In the genomic region with DNA sequence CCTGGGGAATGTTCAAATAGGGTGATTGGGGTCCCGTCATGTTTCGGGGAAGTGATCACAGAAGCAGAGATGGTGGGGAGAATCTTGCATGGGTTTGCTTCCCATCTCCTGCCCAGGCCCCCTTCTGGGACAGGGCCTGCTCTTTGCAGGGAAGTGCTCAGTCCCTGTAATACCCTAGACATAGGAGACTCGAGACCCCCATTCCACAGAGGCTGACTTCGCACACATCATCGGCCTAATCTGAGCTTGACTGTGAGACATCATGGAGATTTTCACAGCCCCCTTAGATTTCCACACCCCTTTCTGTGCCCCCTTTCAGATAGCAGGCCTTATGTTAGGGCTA, we compare ENCODE assay signal across 15 mouse cellular contexts.
A peak's percentile ranks its signal among the peaks of the same experiment; 100 is the strongest.
DNase-seq lines count a peak whose midpoint lies in the region; ATAC-seq lines count a peak whose summit lies in the region.
"Had no signal": no experiment of that assay in that cellular context is flagged by ENCODE, and none has a peak within 500 bp of the region (broad histone marks: within the 10 kb centered on the region; RNA-seq: fewer than 3 reads in every experiment).

No protein-coding gene starts in this region.

- H3K4me1 ChIP-seq in heart, embryonic 16.5 days (ENCODE audit: control insufficient read depth, insufficient read depth, low read length) = peaks cover 4% of the 10 kb centered on the region; the same call in 1 of the 2 replicates
- H3K4me1 ChIP-seq in forebrain, embryonic 14.5 days (ENCODE audit: control insufficient read depth, insufficient read depth, low read length) = peaks cover 19% of the 10 kb centered on the region
- peaks cover 6% of the 10 kb centered on the region; the same call in 1 of the 2 replicates for H3K4me1 ChIP-seq in hindbrain, embryonic 16.5 days (ENCODE audit: control insufficient read depth, insufficient read depth, low read depth, low read length)
- H3K4me1 ChIP-seq in neural tube, embryonic 12.5 days = peaks cover 23% of the 10 kb centered on the region

- no peaks in the 10 kb centered on the region for H3K9me3 ChIP-seq in heart, embryonic 16.5 days (replicated peaks; ENCODE audit: control insufficient read depth, low read length)
- H3K9me3 ChIP-seq in forebrain, embryonic 14.5 days (replicated peaks; ENCODE audit: control insufficient read depth, low read length) = no peaks in the 10 kb centered on the region
- H3K9me3 ChIP-seq in hindbrain, embryonic 16.5 days (ENCODE audit: control insufficient read depth, low read length) = no peaks in the 10 kb centered on the region
- H3K9me3 ChIP-seq in neural tube, embryonic 12.5 days = no peaks in the 10 kb centered on the region
- H3K9me3 ChIP-seq: limb, embryonic 15.5 days had no signal

- WGBS in heart, embryonic 16.5 days = 61% methylated on average over 5 of the region's 5 CpGs
- WGBS in forebrain, embryonic 14.5 days = 26% methylated on average over 5 of the region's 5 CpGs
- WGBS in hindbrain, embryonic 16.5 days = 26% methylated on average over 5 of the region's 5 CpGs
- WGBS in neural tube, embryonic 12.5 days = 52% methylated on average over 5 of the region's 5 CpGs

- no peaks in the 10 kb centered on the region for H3K27me3 ChIP-seq in heart, embryonic 16.5 days (ENCODE audit: control insufficient read depth, insufficient read depth, low read length)
- H3K27me3 ChIP-seq in forebrain, embryonic 14.5 days (replicated peaks; ENCODE audit: control insufficient read depth, insufficient read depth, low read length) = no peaks in the 10 kb centered on the region
- no peaks in the 10 kb centered on the region for H3K27me3 ChIP-seq in hindbrain, embryonic 16.5 days (replicated peaks; ENCODE audit: control insufficient read depth, insufficient read depth, low read length)
- no peaks in the 10 kb centered on the region for H3K27me3 ChIP-seq in neural tube, embryonic 12.5 days (replicated peaks)
- H3K27me3 ChIP-seq: limb, embryonic 15.5 days had no signal

- H3K36me3 ChIP-seq in heart, embryonic 16.5 days (ENCODE audit: control insufficient read depth, insufficient read depth) = no peaks in the 10 kb centered on the region
- H3K36me3 ChIP-seq in forebrain, embryonic 14.5 days (ENCODE audit: control insufficient read depth, insufficient read depth, low read length) = no peaks in the 10 kb centered on the region
- no peaks in the 10 kb centered on the region for H3K36me3 ChIP-seq in hindbrain, embryonic 16.5 days (ENCODE audit: control insufficient read depth, insufficient read depth, low read length)
- no peaks in the 10 kb centered on the region for H3K36me3 ChIP-seq in neural tube, embryonic 12.5 days
- H3K36me3 ChIP-seq: limb, embryonic 15.5 days had no signal

- no peak overlapping the region for H3K4me2 ChIP-seq in heart, embryonic 16.5 days (ENCODE audit: low read depth, low read length)
- 0 out of 2 replicates have a peak overlapping the region, but pooled peaks have one; percentile 5 for H3K4me2 ChIP-seq in forebrain, embryonic 14.5 days (ENCODE audit: low read length)
- H3K4me2 ChIP-seq in hindbrain, embryonic 16.5 days (ENCODE audit: low read length) = no peak overlapping the region
- H3K4me2 ChIP-seq in neural tube, embryonic 12.5 days (replicated peaks) = peak overlapping the region; percentile 24; the same call in 1 of the 2 replicates
- H3K4me2 ChIP-seq: limb, embryonic 15.5 days had no signal

- no peak overlapping the region for H3K4me3 ChIP-seq in heart, embryonic 16.5 days (ENCODE audit: low read length)
- H3K4me3 ChIP-seq in forebrain, embryonic 14.5 days (ENCODE audit: low read depth, low read length) = no peak overlapping the region
- H3K4me3 ChIP-seq in hindbrain, embryonic 16.5 days (ENCODE audit: low read length) = no peak overlapping the region
- H3K4me3 ChIP-seq in neural tube, embryonic 12.5 days = no peak overlapping the region
- H3K4me3 ChIP-seq: limb, embryonic 15.5 days had no signal

- no peak overlapping the region for H3K9ac ChIP-seq in heart, embryonic 16.5 days (ENCODE audit: low read length)
- peak overlapping the region; percentile 25; the same call in 1 of the 2 replicates for H3K9ac ChIP-seq in forebrain, embryonic 14.5 days (ENCODE audit: low read length)
- no peak overlapping the region for H3K9ac ChIP-seq in hindbrain, embryonic 16.5 days (ENCODE audit: low read depth, low read length)
- H3K9ac ChIP-seq in neural tube, embryonic 12.5 days = no peak overlapping the region
- H3K9ac ChIP-seq: limb, embryonic 15.5 days had no signal

- H3K27ac ChIP-seq in heart, embryonic 16.5 days (ENCODE audit: low read length) = peak overlapping the region; percentile 18; the same call in 1 of the 2 replicates
- peak overlapping the region; percentile 92 for H3K27ac ChIP-seq in forebrain, embryonic 14.5 days (ENCODE audit: low read depth, low read length)
- H3K27ac ChIP-seq in hindbrain, embryonic 16.5 days (ENCODE audit: low read depth, low read length) = peak overlapping the region; percentile 78
- H3K27ac ChIP-seq in neural tube, embryonic 12.5 days = peak overlapping the region; percentile 82
- H3K27ac ChIP-seq: limb, embryonic 15.5 days had no signal

- ATAC-seq in heart, embryonic 16.5 days (replicated peaks; ENCODE audit: extremely low read depth, insufficient read depth, low FRiP score) = no peak
- ATAC-seq in forebrain, embryonic 14.5 days = no peak
- ATAC-seq in hindbrain, embryonic 16.5 days = no peak; the same call in 1 of the 2 replicates
- peak; percentile 26; the same call in 1 of the 2 replicates for ATAC-seq in neural tube, embryonic 12.5 days (ENCODE audit: low FRiP score, low read depth)
- ATAC-seq in frontal cortex, adult (ENCODE audit: low TSS enrichment) = no peak

- DNase-seq in heart, adult 9 months (ENCODE audit: low spot score in 2 of 2) = no peak
- DNase-seq in forebrain, embryonic 14.5 days (ENCODE audit: low spot score) = no peak
- DNase-seq in right cerebral cortex, postnatal 36 days (ENCODE audit: low spot score in 2 of 2) = no peak
- DNase-seq in embryo, embryonic 10.5 days (ENCODE audit: low spot score) = no peak
- DNase-seq: cerebellum, adult 9-10 months; gastrocnemius, postnatal 25 days; heart, postnatal 36 days; kidney, adult 2 months; kidney, postnatal 4 days; lung, adult 2 months had no signal

Comparison
In these comparisons a context has a peak if more than half of its experiments do, and no peak if none do; other contexts are left out.
1. H3K27ac ChIP-seq: peak in every context shown above with its lines; median percentile 92 in forebrain, embryonic 14.5 days; 82 in neural tube, embryonic 12.5 days; 78 in hindbrain, embryonic 16.5 days; 18 in heart, embryonic 16.5 days.
2. H3K4me2 ChIP-seq: peak in forebrain, embryonic 14.5 days (single experiment) and neural tube, embryonic 12.5 days (single experiment); none in heart, embryonic 16.5 days (single experiment) and hindbrain, embryonic 16.5 days (single experiment).